Mouse (Mus musculus) liver, adult 2 months (tissue): ENCODE results near the gene Dmxl2. TPM values are rescaled to one million over a fixed set of nuclear protein-coding genes. Genes with fewer than 3 reads are reported as not detected.

Experiments
- DNase-seq: peaks from one replicate; pipeline ENCODE4 v3.0.0-alpha.2; 2011; ENCODE audit warnings: low read depth, low spot score; ENCODE audit errors: extremely low read depth
- H3K27ac ChIP-seq: fragments of 200-500 bp; replicated peaks from 2 replicates; pipeline ENCODE4 v1.5.1; 2012; ENCODE audit warnings: low read depth, mild to moderate bottlenecking, control low read depth, inconsistent platforms, low read length; ENCODE audit not compliant: insufficient read depth
- H3K27me3 ChIP-seq: fragments of 200-500 bp; 2 replicates; pipeline ENCODE4 v1.6.1; 2012; ENCODE audit warnings: mild to moderate bottlenecking, moderate library complexity, low read length, inconsistent platforms; ENCODE audit not compliant: control insufficient read depth, insufficient read depth
- H3K36me3 ChIP-seq: fragments of 200-500 bp; 2 replicates; pipeline ENCODE4 v1.6.1; 2012; ENCODE audit warnings: low read length, inconsistent platforms; ENCODE audit not compliant: control insufficient read depth, insufficient read depth
- H3K4me1 ChIP-seq: fragments of 200-500 bp; 2 replicates; pipeline ENCODE4 v1.6.1; 2011; ENCODE audit warnings: low read length; ENCODE audit not compliant: control insufficient read depth, insufficient read depth
- H3K4me3 ChIP-seq: fragments of 200-500 bp; 2 replicates; pipeline ENCODE4 v1.5.1; 2011; ENCODE audit warnings: low read depth, mild to moderate bottlenecking, control low read depth, low read length, moderate library complexity; ENCODE audit not compliant: insufficient read depth
- H3K79me2 ChIP-seq: fragments of 200-500 bp; 2 replicates; pipeline ENCODE4 v1.6.1; 2012; ENCODE audit warnings: inconsistent platforms, mild to moderate bottlenecking, low read length, moderate library complexity; ENCODE audit not compliant: control insufficient read depth, insufficient read depth
- H3K9ac ChIP-seq: fragments of 200-500 bp; 2 replicates; pipeline ENCODE4 v1.6.1; 2012; ENCODE audit warnings: low read depth, mild to moderate bottlenecking, control low read depth, inconsistent platforms, low read length
- CTCF ChIP-seq: fragments of 200-500 bp; IDR thresholded peaks from 2 replicates; pipeline ENCODE4 v1.5.1; 2011; ENCODE audit warnings: low read depth, low read length, control low read depth
- POLR2A ChIP-seq: fragments of 200-500 bp; IDR thresholded peaks from 2 replicates; pipeline ENCODE4 v1.6.1; 2011; ENCODE audit warnings: low read length, control low read depth; ENCODE audit not compliant: insufficient read depth; ENCODE audit errors: extremely low read depth
- WGBS: fragments of 180-500 bp; shearing (Covaris S2); methylation state at CpG from one replicate; pipeline ENCODE4 v1.1.7; 2018; 5-methylcytosine and 5-hydroxymethylcytosine counted together
- polyA plus RNA-seq: library from polyadenylated mRNA; depleted of rRNA; stranded (reverse); fragments of >200 nt; gene quantifications from 2 replicates; pipeline ENCODE4 v1.2.3, GENCODE M21; 2012
- total RNA-seq: library from RNA; depleted of rRNA; stranded (reverse); fragments of >200 nt; gene quantifications from 2 replicates; pipeline ENCODE4 v1.2.3, GENCODE M21; 2014

Dmxl2 gene
- total and polyA plus RNA-seq, 2 experiments, result 3.6 to 20.7 TPM

- Histone ChIP-seq H3K4me1 (peaks cover 1% of the 10 kb centered on the region; the same call in 1 of the 2 replicates), H3K27ac (no peak overlapping the region), H3K79me2 (peaks cover 10% of the 10 kb centered on the region; the same call in 1 of the 2 replicates), H3K36me3 (no peaks in the 10 kb centered on the region), H3K4me3 (no peak overlapping the region), H3K9ac (no peak overlapping the region), H3K27me3 (no peaks in the 10 kb centered on the region)
- WGBS, result 69% methylated on average over 6 of the region's 6 CpGs
- peak; percentile 66 for DNase-seq
- TF ChIP-seq POLR2A (no peak), CTCF (no peak)
Measured at GRCm38 (mm10) chr9:54499291-54499690, 2.1 kb downstream of the Dmxl2 start.

- no peak overlapping the region for H3K9ac ChIP-seq
- 91% methylated on average over 2 of the region's 2 CpGs for WGBS
- no peak overlapping the region for H3K4me3 ChIP-seq
- peaks cover 9% of the 10 kb centered on the region for H3K79me2 ChIP-seq
- no peaks in the 10 kb centered on the region for H3K27me3 ChIP-seq
- TF ChIP-seq CTCF (no peak), POLR2A (no peak)
- no peaks in the 10 kb centered on the region; the same call in 1 of the 2 replicates for H3K4me1 ChIP-seq
- no peaks in the 10 kb centered on the region for H3K36me3 ChIP-seq
- no peak for DNase-seq
- no peak overlapping the region for H3K27ac ChIP-seq
Measured at GRCm38 (mm10) chr9:54490431-54490830, 11.0 kb downstream of the Dmxl2 start.

- no peak overlapping the region for H3K4me3 ChIP-seq
- no peak overlapping the region for H3K9ac ChIP-seq
- H3K79me2 ChIP-seq, result peaks cover 12% of the 10 kb centered on the region
- H3K4me1 ChIP-seq, result no peaks in the 10 kb centered on the region; the same call in 1 of the 2 replicates
- no peak overlapping the region for H3K27ac ChIP-seq
- 78% methylated on average over 2 of the region's 2 CpGs for WGBS
- no peaks in the 10 kb centered on the region for H3K36me3 ChIP-seq
- TF ChIP-seq CTCF (no peak), POLR2A (no peak)
- no peak for DNase-seq
- H3K27me3 ChIP-seq, result no peaks in the 10 kb centered on the region
Measured at GRCm38 (mm10) chr9:54489599-54489998, 11.8 kb downstream of the Dmxl2 start.

GRCm38 (mm10) chr9:54484927-54485326 is 16.5 kb downstream of the Dmxl2 start:
- Histone ChIP-seq H3K36me3 (peaks cover 2% of the 10 kb centered on the region; the same call in 1 of the 2 replicates), H3K4me3 (no peak overlapping the region), H3K79me2 (peaks cover 12% of the 10 kb centered on the region), H3K27ac (no peak overlapping the region), H3K27me3 (no peaks in the 10 kb centered on the region), H3K9ac (no peak overlapping the region), H3K4me1 (no peaks in the 10 kb centered on the region; the same call in 1 of the 2 replicates)
- no peak for DNase-seq
- TF ChIP-seq CTCF (no peak), POLR2A (no peak)
- whole genome bisulfite sequencing, result 91% methylated on average over 2 of the region's 2 CpGs

GRCm38 (mm10) chr9:54483215-54483614 is 18.2 kb downstream of the Dmxl2 start:
- Histone ChIP-seq H3K9ac (no peak overlapping the region), H3K27me3 (no peaks in the 10 kb centered on the region), H3K36me3 (peaks cover 3% of the 10 kb centered on the region), H3K27ac (no peak overlapping the region), H3K4me3 (no peak overlapping the region), H3K4me1 (no peaks in the 10 kb centered on the region), H3K79me2 (peaks cover 14% of the 10 kb centered on the region)
- 71% methylated on average over 4 of the region's 4 CpGs for WGBS
- TF ChIP-seq POLR2A, result no peak
- no peak for TF ChIP-seq CTCF
- no peak for DNase-seq

- Histone ChIP-seq H3K4me1 (no peaks in the 10 kb centered on the region), H3K27ac (no peak overlapping the region), H3K9ac (no peak overlapping the region), H3K79me2 (peaks cover 11% of the 10 kb centered on the region), H3K27me3 (no peaks in the 10 kb centered on the region), H3K4me3 (no peak overlapping the region), H3K36me3 (peaks cover 3% of the 10 kb centered on the region)
- no peak for TF ChIP-seq POLR2A
- no peak for TF ChIP-seq CTCF
- WGBS, result 80% methylated on average over 4 of the region's 4 CpGs
- peak; percentile 25 for DNase-seq
Measured at GRCm38 (mm10) chr9:54482763-54483162, 18.7 kb downstream of the Dmxl2 start.
